In the genomic region with DNA sequence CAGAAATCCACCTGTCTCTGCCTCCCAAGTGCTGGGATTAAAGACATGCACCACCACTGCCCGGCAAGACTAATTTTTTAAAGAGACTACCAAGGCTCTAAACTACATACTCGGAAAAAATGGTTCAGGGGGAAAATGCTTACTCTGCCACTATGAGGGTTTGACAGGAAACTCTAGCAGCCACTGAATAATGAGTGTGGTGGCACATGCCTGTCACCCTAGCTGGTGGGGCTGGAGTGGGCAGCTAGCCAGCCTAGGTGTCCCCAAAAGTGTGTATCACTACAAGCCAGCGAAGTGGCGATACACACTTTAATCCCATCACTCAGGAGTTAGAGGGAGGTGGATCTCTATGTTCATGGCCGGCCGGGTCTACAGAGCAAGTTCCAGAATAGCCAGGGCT, we compare ENCODE assay signal across 12 mouse cellular contexts. TPM values are rescaled to one million over a fixed set of nuclear protein-coding genes. Genes with fewer than 3 reads are reported as not detected.
DNase-seq lines count a peak whose midpoint lies in the region; ATAC-seq lines count a peak whose summit lies in the region.
"Had no signal": no experiment of that assay in that cellular context is flagged by ENCODE, and none has a peak within 500 bp of the region (broad histone marks: within the 10 kb centered on the region; RNA-seq: fewer than 3 reads in every experiment).

No protein-coding gene starts in this region.

- peaks cover 32% of the 10 kb centered on the region for H3K36me3 ChIP-seq in forebrain, embryonic 13.5 days (ENCODE audit: poor library complexity, severe bottlenecking)
- H3K36me3 ChIP-seq in forebrain, embryonic 15.5 days, result peaks cover 21% of the 10 kb centered on the region
- peaks cover 33% of the 10 kb centered on the region for H3K36me3 ChIP-seq in megakaryocyte, embryonic 14.5 days (replicated peaks; ENCODE audit: low read length)
- peaks cover 38% of the 10 kb centered on the region for H3K36me3 ChIP-seq in embryonic facial prominence, embryonic 13.5 days

- WGBS in forebrain, embryonic 13.5 days, result 94% methylated on average over 6 of the region's 6 CpGs
- WGBS in forebrain, embryonic 15.5 days, result 90% methylated on average over 6 of the region's 6 CpGs
- 82% methylated on average over 6 of the region's 6 CpGs for WGBS in embryonic facial prominence, embryonic 13.5 days

- H3K9ac ChIP-seq in forebrain, embryonic 13.5 days, result no peak overlapping the region
- H3K9ac ChIP-seq in forebrain, embryonic 15.5 days (replicated peaks), result no peak overlapping the region
- no peak overlapping the region for H3K9ac ChIP-seq in embryonic facial prominence, embryonic 13.5 days
- H3K9ac ChIP-seq: midbrain, embryonic 15.5 days had no signal

- H3K4me3 ChIP-seq in forebrain, embryonic 13.5 days, result no peak overlapping the region
- no peak overlapping the region for H3K4me3 ChIP-seq in forebrain, embryonic 15.5 days
- peak overlapping the region; percentile 85 for H3K4me3 ChIP-seq in megakaryocyte, embryonic 14.5 days (replicated peaks)
- no peak overlapping the region for H3K4me3 ChIP-seq in embryonic facial prominence, embryonic 13.5 days

- H3K9me3 ChIP-seq in forebrain, embryonic 13.5 days (replicated peaks), result no peaks in the 10 kb centered on the region
- no peaks in the 10 kb centered on the region for H3K9me3 ChIP-seq in forebrain, embryonic 15.5 days
- H3K9me3 ChIP-seq in megakaryocyte, embryonic 14.5 days, result no peaks in the 10 kb centered on the region
- H3K9me3 ChIP-seq in embryonic facial prominence, embryonic 13.5 days, result no peaks in the 10 kb centered on the region
- H3K9me3 ChIP-seq: midbrain, embryonic 15.5 days had no signal

- H3K4me1 ChIP-seq in forebrain, embryonic 13.5 days, result peaks cover 21% of the 10 kb centered on the region
- peaks cover 25% of the 10 kb centered on the region for H3K4me1 ChIP-seq in forebrain, embryonic 15.5 days
- H3K4me1 ChIP-seq in megakaryocyte, embryonic 14.5 days, result peaks cover 66% of the 10 kb centered on the region
- H3K4me1 ChIP-seq in embryonic facial prominence, embryonic 13.5 days, result peaks cover 17% of the 10 kb centered on the region

- no peak for DNase-seq in left cerebral cortex, adult 11 months (ENCODE audit: low spot score)
- no peak for DNase-seq in yolk sac, embryonic 10.5 days (ENCODE audit: low spot score)
- no peak for DNase-seq in cerebellum, adult 11 months
- DNase-seq: adrenal gland, adult 8-10 months; heart, postnatal 4 days; kidney, adult 2 months had no signal

- ATAC-seq in forebrain, embryonic 13.5 days, result no peak
- no peak for ATAC-seq in forebrain, embryonic 15.5 days (replicated peaks)
- no peak for ATAC-seq in megakaryocyte, adult 5-6 weeks (ENCODE audit: poor library complexity, severe bottlenecking)
- no peak for ATAC-seq in embryonic facial prominence, embryonic 13.5 days (ENCODE audit: insufficient number of reproducible peaks, insufficient read depth, low FRiP score, low TSS enrichment, low read depth)
- ATAC-seq: midbrain, embryonic 15.5 days had no signal

- no peaks in the 10 kb centered on the region for H3K27me3 ChIP-seq in forebrain, embryonic 13.5 days
- no peaks in the 10 kb centered on the region for H3K27me3 ChIP-seq in forebrain, embryonic 15.5 days
- H3K27me3 ChIP-seq in megakaryocyte, embryonic 14.5 days (replicated peaks), result no peaks in the 10 kb centered on the region
- no peaks in the 10 kb centered on the region for H3K27me3 ChIP-seq in embryonic facial prominence, embryonic 13.5 days
- H3K27me3 ChIP-seq: midbrain, embryonic 15.5 days had no signal

- peak overlapping the region; percentile 96 for H3K4me2 ChIP-seq in forebrain, embryonic 13.5 days
- H3K4me2 ChIP-seq in forebrain, embryonic 15.5 days (replicated peaks), result no peak overlapping the region
- peak overlapping the region; percentile 97; the same call in 1 of the 2 replicates for H3K4me2 ChIP-seq in embryonic facial prominence, embryonic 13.5 days

- no peak overlapping the region for H3K27ac ChIP-seq in forebrain, embryonic 13.5 days
- no peak overlapping the region for H3K27ac ChIP-seq in forebrain, embryonic 15.5 days (replicated peaks)
- no peak overlapping the region for H3K27ac ChIP-seq in embryonic facial prominence, embryonic 13.5 days
- H3K27ac ChIP-seq: midbrain, embryonic 15.5 days had no signal

RNA-seq across cellular contexts. Expression of a gene that starts 2.0 kb away (rescaled TPM):
- polyA plus RNA-seq in forebrain, embryonic 13.5 days (2015; fragmentation: Nextera tagmentation; extraction: Ambion mirVana), result 23.8 and 24.5 TPM in 2 replicates
- polyA plus RNA-seq in forebrain, embryonic 15.5 days (2015; fragmentation: Nextera tagmentation; extraction: Ambion mirVana), result 19.0 and 21.6 TPM in 2 replicates
- polyA plus RNA-seq in megakaryocyte, embryonic 14.5 days (2012; ENCODE audit: insufficient read depth, low replicate concordance), result 5.4 and 39.8 TPM in 2 replicates
- total RNA-seq in megakaryocyte, adult 5-6 weeks (2015), result 36.2 and 38.4 TPM in 2 replicates
- 59.8 and 61.7 TPM in 2 replicates for total RNA-seq in megakaryocyte, adult 5-6 weeks (2017)
- polyA plus RNA-seq in embryonic facial prominence, embryonic 13.5 days (2015; fragmentation: Nextera tagmentation; extraction: Ambion mirVana), result 24.1 and 26.3 TPM in 2 replicates

RNA-seq across cellular contexts. Expression of a gene that starts 21.8 kb away (rescaled TPM):
- polyA plus RNA-seq in forebrain, embryonic 13.5 days (2015; fragmentation: Nextera tagmentation; extraction: Ambion mirVana), result 52.1 and 54.5 TPM in 2 replicates
- 69.3 and 76.0 TPM in 2 replicates for polyA plus RNA-seq in forebrain, embryonic 15.5 days (2015; fragmentation: Nextera tagmentation; extraction: Ambion mirVana)
- polyA plus RNA-seq in megakaryocyte, embryonic 14.5 days (2012; ENCODE audit: insufficient read depth, low replicate concordance), result 2.5 and 5.1 TPM in 2 replicates
- total RNA-seq in megakaryocyte, adult 5-6 weeks (2015), result 23.3 and 23.6 TPM in 2 replicates
- 18.1 and 19.9 TPM in 2 replicates for total RNA-seq in megakaryocyte, adult 5-6 weeks (2017)
- polyA plus RNA-seq in embryonic facial prominence, embryonic 13.5 days (2015; fragmentation: Nextera tagmentation; extraction: Ambion mirVana), result 38.5 and 42.4 TPM in 2 replicates

RNA-seq across cellular contexts. Expression of a gene that starts 51.0 kb away (rescaled TPM):
- 107 and 116 TPM in 2 replicates for polyA plus RNA-seq in forebrain, embryonic 13.5 days (2015; fragmentation: Nextera tagmentation; extraction: Ambion mirVana)
- 107 and 108 TPM in 2 replicates for polyA plus RNA-seq in forebrain, embryonic 15.5 days (2015; fragmentation: Nextera tagmentation; extraction: Ambion mirVana)
- 6.6 and 107 TPM in 2 replicates for polyA plus RNA-seq in megakaryocyte, embryonic 14.5 days (2012; ENCODE audit: insufficient read depth, low replicate concordance)
- total RNA-seq in megakaryocyte, adult 5-6 weeks (2015), result 62.9 and 70.3 TPM in 2 replicates
- total RNA-seq in megakaryocyte, adult 5-6 weeks (2017), result 54.4 and 58.3 TPM in 2 replicates
- 175 and 178 TPM in 2 replicates for polyA plus RNA-seq in embryonic facial prominence, embryonic 13.5 days (2015; fragmentation: Nextera tagmentation; extraction: Ambion mirVana)
